Mouse (Mus musculus) skeletal muscle tissue, adult 2 months (tissue): ENCODE results near the gene Klk1b9.
"Not testable (repeated sequence)": the region's sequence is repeated elsewhere in the genome, so short reads cannot be mapped to it uniquely, and the experiment has no call there.

Experiments
- DNase-seq: peaks from one replicate; pipeline ENCODE4 v3.0.0-alpha.2; 2012; ENCODE audit warnings: low read depth, low spot score

Gene Klk1b9

DNA sequence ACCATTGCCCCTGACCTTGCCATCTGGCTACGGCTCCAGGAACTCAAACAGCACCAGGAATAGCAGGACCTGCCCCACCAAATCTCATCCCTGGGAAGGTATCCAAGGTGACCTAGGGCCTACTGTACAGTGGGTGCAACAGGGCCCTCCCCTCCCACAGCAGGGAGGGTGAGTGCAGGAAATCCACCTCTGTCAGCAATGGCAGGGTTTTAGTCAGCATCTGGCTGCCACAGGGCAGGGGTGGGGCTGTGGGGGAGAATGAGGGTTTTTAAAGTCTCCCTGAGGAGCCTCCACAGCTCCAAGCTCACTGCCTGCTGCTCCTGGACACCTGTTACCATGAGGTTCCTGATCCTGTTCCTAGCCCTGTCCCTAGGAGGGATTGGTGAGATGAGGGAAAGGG lies at the start of gene Klk1b9:
Gene Klk1b9 (plus strand): TSS at position 301 of the 400 bp plus-strand sequence.
- not testable (repeated sequence) for DNase-seq

DNA sequence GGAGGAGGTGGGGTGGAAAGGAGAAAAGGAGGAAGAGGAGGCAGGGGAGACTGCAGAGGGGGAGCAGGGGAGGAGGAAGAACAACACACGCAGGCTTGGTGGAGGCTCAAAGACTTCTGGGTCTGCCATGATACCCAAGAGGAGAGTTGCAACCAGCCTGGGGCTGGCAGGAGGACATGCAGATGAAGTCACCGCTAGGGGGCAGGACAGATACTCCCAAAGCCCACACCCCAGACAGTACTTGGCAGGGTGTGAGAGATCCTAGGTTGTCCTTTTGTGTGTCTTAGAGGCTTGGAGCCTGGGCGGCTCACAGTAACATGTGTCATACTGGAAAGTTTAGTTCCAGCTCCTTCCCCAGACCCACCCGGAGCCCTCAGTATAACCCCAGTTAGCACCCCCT lies 47.3 kb upstream of the Klk1b9 start:
- DNase-seq = no peak

DNA sequence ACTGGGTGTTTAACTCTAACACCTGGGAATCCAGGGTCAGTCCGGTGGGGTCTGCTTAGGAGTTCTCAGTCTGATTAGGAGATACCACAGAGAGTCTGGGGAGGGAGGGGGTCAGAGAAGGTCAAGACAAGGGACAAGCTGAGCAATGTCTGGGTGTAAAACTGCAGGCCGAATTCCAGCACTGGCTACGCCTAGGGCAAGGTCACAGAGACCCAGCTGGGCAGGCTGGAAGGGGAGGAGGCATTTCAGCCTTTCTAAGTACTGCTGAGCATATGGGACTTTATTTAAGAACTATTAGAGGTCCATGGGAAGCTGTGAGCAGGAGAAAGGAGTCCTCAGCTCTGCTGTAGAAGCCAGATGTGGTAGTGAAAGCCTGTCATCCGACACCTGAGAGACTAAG lies 43.5 kb upstream of the Klk1b9 start:
- DNase-seq = no peak

DNA sequence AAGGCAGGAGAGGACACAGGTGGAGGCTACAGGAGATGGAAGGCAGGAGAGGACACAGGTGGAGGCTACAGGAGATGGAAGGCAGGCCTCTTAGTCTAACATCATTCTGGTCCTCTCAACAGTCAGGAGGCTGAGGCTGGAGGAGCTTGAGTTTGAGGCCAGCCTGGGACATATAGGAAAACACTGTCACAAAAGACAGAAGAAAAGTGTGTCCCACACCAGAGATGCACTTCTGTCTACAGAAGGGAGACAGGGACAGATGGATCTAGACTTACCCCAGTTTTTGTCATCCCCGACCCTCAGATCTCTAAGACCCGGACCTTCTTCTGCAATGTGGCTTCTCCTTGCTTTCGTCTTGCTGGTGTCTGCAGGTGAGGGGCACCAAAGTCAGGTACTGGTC lies 42.4 kb upstream of the Klk1b9 start, which contains the start of gene Klk15:
Gene Klk15 (plus strand): TSS at position 301 of the 400 bp plus-strand sequence.
- no peak for DNase-seq

DNA sequence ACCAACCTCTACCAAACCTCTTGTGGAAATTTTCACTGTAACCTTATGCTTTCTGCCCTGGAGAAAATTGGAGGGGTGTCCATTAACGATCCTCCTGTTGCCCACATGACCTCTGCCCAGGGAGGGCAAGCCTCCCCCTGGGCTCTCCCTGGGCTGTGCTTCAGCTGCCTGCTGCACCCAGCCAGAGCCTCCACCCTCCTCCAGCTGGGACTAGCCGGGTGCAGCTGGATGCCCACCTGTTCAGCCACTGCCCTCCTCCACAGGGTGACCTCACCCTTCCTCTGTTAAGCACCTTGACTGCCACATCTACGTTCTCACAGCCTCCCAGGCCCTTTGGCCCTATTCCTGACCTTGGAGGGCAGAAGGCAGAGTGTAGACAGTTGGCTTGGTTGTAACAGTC lies 41.1 kb upstream of the Klk1b9 start:
- no peak for DNase-seq

DNA sequence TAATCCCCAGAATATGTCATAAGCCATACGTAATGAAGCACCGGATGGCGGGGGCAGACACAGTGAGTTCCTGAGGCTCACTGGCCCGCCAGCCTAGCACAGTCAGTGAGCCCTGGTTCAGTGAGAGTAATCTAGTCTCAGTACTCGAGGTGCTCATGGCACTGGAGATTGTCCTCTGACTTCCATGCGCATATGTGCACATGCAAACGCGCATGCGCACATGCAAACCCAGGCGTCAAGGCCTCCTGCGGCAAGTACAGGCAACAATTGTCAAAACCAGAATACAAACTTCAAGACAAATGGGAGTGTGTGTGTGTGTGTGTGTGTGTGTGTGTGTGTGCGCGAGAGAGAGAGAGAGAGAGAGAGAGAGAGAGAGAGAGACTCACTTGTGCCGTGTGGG lies 39.3 kb upstream of the Klk1b9 start:
- no peak for DNase-seq

DNA sequence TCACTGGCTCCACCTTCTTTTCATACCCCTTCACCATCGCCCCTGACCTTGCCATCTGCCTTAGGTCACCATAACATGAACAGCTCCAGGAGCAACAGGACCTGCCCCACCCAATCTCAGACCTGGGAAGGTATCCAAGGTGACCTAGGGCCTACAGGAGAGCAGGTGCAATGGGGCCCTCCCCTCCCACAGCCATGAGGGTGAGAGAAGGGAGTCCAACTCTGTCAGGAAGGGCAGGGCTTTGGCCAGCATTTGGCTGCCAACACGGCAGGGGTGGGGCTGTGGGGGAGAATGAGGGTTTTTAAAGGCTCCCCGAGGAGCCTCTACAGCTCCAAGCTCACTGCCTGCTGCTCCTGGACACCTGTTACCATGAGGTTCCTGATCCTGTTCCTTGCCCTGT lies 33.6 kb upstream of the Klk1b9 start:
- not testable (repeated sequence) for DNase-seq

DNA sequence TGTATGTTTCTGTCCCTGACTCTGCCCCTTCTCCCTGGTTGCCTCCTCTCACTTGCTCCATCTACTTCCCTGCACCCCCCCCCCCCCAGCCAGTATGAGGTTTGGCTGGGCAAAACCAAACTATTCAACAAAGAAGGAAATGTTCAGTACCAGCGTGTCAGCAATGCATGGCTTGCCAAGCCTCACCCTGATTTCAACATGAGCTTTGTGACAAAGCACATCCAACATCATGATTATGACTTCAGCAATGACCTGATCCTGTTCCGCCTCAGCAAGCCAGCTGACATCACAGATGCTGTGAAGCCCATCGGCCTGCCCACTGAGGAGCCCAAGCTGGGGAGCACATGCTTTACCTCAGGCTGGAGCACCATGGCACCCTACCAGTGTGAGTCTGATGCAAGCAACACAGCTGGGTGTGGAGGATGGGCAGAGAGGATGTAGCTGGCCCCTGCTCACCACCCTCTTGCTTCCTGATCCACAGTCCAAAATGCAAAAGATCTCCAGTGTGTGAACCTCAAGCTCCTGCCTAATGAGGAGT lies 31.1 kb upstream of the Klk1b9 start:
- DNase-seq = no peak

DNA sequence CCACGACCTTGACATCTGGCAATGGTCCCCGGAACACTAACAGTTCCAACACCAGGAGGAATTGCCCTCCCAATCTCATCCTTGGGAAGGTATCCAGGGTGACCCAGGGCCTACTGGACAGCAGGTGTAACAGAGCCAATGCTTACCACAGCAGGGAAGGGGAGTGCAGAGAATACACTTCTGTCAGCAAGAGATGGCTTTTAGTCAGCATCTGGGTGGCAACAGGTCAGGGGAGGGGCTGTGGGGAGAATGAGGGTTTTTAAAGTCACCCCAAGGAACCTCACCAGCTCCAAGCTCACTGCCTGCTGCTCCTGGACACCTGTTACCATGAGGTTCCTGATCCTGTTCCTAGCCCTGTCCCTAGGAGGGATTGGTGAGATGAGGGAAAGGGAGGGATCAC lies 25.5 kb upstream of the Klk1b9 start, which contains the start of gene Klk1b8:
Gene Klk1b8 (plus strand): TSS at position 301 of the 400 bp plus-strand sequence.
- DNase-seq = no peak

DNA sequence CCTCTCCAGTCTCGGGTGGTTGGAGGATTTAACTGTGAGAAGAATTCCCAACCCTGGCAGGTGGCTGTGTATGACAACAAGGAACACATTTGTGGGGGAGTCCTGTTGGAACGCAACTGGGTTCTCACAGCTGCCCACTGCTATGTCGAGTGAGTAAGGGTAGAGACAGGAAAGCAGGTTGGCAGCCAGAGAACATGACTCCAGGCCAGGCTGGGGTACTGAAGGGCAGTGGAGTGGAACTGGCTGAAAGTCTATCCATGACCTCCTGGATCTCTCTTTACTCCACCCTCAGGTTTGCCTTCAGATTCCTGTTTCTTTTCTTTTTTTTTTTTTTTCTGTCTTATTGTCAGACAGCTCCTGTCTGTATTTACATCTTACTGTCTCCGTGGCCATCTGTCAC lies 23.2 kb upstream of the Klk1b9 start:
- no peak for DNase-seq

DNA sequence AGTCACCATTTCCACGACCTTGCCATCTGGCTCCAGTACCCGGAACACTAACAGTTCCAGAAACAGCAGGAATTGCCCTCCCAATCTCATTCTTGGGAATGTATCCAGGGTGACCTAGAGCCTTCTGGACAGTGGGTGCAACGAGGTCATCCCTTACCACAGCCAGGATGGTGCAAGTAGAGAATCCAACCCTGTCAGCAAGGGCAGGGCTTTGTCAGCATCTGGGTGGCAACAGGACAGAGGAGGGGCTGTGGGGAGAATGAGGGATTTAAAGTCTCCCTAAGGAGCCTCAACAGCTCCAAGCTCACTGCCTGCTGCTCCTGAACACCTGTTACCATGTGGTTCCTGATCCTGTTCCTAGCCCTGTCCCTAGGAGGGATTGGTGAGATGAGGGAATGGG lies 9.4 kb upstream of the Klk1b9 start, which contains the start of gene Klk1b1:
Gene Klk1b1 (plus strand): TSS at position 301 of the 400 bp plus-strand sequence.
- DNase-seq = no peak

DNA sequence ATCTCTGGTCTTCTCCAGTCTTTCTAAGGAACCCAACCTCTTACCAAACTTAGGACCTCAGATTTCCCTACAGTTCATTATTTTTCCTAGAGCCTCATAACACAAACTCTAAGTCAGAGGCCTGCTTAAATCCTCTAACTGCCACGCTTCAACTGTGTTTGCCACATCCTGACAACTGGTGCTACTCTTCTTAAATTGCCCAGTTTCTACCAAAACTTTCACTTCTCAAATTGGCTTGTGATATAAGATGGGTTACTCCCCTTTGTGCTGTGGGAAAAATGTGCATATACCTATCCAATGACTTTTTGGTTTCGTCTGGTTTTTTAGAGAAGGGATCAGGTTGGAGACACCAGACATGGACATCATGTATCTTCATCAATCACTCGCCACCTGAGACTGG lies 8.8 kb upstream of the Klk1b9 start:
- no peak for DNase-seq

DNA sequence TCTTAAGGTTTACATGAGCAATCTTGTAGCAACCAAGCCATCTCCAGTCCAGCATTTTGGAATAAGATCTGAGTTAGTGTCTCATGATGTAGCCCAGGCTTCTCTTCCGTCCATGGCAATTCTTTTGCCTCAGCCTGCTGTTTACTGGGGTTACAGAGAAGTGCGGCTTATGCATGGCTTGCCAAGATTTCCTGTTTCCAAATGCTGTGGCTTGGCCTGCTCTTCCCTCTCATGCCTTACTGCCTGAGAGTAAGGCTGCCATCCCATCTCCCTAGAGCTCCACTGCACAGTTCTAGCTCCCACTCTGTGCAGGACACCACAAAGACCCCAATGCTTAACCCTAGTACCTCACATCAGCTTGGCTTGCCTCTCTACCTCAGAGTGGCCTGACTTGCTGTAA lies 8.2 kb upstream of the Klk1b9 start:
- no peak for DNase-seq

DNA sequence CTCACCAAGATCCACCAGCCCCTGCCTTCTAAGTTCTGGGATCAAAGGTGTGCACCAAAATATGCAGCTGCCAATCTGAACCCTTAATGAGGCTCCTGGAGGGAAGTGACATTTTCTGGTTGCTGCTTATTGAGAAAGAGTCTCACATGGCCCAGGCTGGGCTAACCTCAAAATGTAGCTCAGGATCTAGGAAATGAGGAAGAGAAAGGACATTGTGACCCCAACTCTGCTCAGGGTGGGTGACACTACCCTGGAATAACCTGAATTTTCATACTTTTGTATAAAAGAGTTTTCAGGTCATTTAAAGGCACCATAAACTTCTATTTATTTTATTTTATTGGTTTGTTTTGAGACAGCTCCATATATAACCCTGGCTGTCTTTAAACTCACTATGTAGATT lies 9.8 kb downstream of the Klk1b9 start:
- DNase-seq = no peak

DNA sequence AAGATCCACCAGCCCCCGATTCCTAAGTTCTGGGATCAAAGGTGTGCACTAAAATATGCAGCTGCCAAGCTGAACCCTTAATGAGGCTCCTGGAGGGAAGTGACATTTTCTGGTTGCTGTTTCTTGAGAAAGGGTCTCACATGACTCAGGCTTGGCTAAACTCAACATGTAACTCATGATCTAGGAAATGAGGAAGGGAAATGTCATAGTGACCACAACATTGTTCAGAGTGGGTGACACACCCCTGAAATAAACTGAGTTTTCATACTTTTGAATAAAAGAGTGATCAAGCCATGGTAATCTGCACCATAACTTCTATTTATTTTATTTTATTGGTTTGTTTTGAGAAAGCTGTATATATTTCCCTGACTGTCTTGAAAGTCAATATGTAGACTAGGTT lies 19.0 kb downstream of the Klk1b9 start:
- not testable (repeated sequence) for DNase-seq

DNA sequence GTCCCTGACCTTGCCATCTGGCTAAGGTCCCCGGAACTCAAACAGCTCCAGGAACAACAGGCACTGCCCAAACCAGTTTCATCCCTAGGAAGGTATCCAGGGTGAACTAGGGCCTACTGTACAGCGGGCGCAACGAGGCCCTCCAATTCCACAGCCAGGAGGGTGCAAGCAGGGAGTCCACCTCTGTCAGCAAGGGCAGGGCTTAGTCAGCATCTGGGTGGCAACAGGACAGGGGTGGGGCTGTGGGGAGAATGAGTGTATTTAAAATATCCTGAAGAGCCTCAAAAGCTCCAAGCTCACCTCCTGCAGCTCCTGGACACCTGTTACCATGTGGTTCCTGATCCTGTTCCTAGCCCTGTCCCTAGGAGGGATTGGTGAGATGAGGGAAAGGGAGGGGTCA lies 19.7 kb downstream of the Klk1b9 start, which contains the start of gene Klk1b11:
Gene Klk1b11 (plus strand): TSS at position 301 of the 400 bp plus-strand sequence.
- DNase-seq = not testable (repeated sequence)

DNA sequence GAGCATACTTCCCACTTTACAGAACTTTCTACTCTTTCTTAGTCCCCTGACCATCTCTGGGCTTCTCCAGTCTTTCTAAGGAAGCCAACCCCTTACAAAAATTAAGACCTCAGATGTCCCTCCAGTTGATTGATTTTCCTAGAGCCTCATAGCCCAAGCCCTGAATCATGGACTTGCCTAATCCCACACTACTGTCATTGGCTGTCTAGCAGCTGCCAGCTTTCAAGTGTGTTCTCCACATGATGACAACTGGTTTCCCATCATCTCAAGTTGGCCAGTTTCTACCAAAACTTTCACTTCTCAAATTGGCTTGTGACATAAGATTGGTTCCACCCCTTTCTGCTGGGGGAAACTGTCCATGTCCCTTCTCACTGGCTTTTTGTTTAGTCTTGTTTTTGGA lies 29.0 kb downstream of the Klk1b9 start:
- no peak for DNase-seq

DNA sequence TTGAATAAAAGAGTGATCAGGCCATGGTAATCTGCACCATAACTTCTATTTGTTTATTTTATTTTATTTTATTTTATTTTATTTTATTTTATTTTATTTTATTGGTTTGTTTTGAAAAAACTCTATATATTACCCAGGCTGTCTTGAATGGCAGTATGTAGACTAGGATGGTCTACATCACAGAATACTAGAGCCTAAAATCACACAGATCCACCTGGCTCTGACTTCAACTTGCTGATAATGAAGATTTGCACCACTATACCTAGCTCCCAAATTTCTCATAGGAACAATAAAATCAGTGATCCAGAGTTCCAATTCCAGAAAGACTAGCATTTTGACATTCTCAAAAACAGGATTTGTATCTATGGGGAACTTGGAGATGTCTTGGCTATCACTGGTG lies 36.0 kb downstream of the Klk1b9 start, which contains the start of gene Klk1b26:
Gene Klk1b26 (plus strand): TSS at position 301 of the 400 bp plus-strand sequence.
- not testable (repeated sequence) for DNase-seq

DNA sequence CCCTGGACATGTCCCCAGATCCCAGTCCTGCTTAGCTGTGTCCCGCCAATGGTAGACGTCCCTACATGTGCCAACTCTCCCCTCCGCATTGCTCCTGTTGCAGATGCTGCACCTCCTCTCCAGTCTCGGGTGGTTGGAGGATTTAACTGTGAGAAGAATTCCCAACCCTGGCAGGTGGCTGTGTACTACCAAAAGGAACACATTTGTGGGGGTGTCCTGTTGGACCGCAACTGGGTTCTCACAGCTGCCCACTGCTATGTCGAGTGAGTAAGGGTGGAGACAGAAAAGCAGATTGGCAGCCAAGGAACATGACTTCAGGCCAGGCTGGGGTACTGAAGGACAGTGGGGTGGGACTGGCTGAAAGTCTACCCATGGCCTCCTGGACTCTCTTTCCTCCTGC lies 38.8 kb downstream of the Klk1b9 start:
- DNase-seq = not testable (repeated sequence)

DNA sequence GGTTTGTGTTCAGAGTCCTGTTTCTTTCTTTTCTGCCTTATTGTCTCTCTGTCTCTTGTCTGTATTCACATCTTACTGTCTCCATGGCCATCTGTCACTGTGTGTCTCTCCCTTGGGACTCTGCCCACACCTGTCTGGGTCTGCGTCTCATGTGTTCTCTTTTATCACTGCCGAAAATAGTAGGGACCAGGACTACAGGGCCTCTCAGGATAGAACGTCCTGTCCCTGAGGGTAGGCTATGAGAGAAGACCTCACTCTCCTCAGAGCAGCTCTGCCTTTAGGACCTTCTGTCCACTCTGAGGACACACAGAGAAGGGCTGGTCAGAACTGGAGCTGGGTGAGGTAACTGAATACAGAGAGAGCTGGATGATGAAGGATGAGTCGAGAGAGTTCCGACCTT lies 39.2 kb downstream of the Klk1b9 start:
- DNase-seq = no peak
